Mouse (Mus musculus) bone marrow, adult 2 months (tissue): ENCODE data around the gene Cd5. TPM values are rescaled to one million over a fixed set of nuclear protein-coding genes. Genes with fewer than 3 reads are reported as not detected.

Experiments
- H3K27ac ChIP-seq: fragments of 200-500 bp; 2 replicates; pipeline ENCODE4 v1.5.1; 2012; ENCODE audit warnings: low read depth, mild to moderate bottlenecking, control low read depth, inconsistent platforms, low read length; ENCODE audit not compliant: control insufficient read depth, poor library complexity, insufficient read depth
- H3K4me1 ChIP-seq: fragments of 200-500 bp; 2 replicates; pipeline ENCODE4 v1.6.1; 2011; ENCODE audit warnings: low read length; ENCODE audit not compliant: control insufficient read depth, insufficient read depth
- H3K4me3 ChIP-seq: fragments of 200-500 bp; replicated peaks from 2 replicates; pipeline ENCODE3; 2011; ENCODE audit warnings: mild to moderate bottlenecking, low read depth, low read length, control low read depth; ENCODE audit not compliant: control insufficient read depth
- CTCF ChIP-seq: fragments of 200-500 bp; IDR thresholded peaks from 2 replicates; pipeline ENCODE4 v1.5.1; 2011; ENCODE audit warnings: low read length, control low read depth; ENCODE audit not compliant: control insufficient read depth, insufficient read depth
- POLR2A ChIP-seq: fragments of 200-500 bp; IDR thresholded peaks from 2 replicates; pipeline ENCODE4 v1.6.1; 2011; ENCODE audit warnings: low read depth, mild to moderate bottlenecking, control low read depth, low read length, borderline replicate concordance; ENCODE audit not compliant: control insufficient read depth
- WGBS: fragments of 180-500 bp; shearing (Covaris S2); methylation state at CpG from one replicate; pipeline ENCODE4 v1.1.7; 2018; 5-methylcytosine and 5-hydroxymethylcytosine counted together
- polyA plus RNA-seq: library from polyadenylated mRNA; stranded (reverse); fragments of >200 nt; gene quantifications from 2 replicates; pipeline ENCODE4 v1.2.4, GENCODE M21; 2011; ENCODE audit warnings: low replicate concordance; ENCODE audit not compliant: missing spikeins, insufficient read depth, insufficient read length

Gene Cd5
- polyA plus RNA-seq, 1 experiment: 2.2 TPM

DNA sequence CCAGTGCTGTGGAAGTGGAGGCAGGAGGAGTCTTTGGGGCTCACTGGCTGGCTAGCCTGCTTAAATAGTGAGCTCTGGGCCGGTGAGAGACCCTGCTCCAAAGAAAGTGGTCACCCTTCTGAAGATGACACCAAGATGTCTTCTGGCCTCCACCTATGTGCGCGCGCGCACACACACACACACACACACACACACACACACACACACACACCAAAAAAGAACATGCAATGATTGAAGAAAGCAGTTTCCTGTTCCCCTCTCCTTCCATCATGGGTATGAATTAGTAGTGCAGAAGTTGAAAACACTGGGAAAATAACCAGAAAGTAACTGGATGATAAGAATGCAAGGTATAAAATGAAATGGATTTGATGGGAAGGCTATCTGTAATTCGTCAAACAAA lies 35.3 kb upstream of the Cd5 start:
- WGBS: 90% methylated on average over 6 of the region's 6 CpGs
- no peaks in the 10 kb centered on the region for H3K4me1 ChIP-seq
- TF ChIP-seq CTCF: no peak
- TF ChIP-seq POLR2A: no peak
- no peak overlapping the region for H3K27ac ChIP-seq
- H3K4me3 ChIP-seq: no peak overlapping the region

DNA sequence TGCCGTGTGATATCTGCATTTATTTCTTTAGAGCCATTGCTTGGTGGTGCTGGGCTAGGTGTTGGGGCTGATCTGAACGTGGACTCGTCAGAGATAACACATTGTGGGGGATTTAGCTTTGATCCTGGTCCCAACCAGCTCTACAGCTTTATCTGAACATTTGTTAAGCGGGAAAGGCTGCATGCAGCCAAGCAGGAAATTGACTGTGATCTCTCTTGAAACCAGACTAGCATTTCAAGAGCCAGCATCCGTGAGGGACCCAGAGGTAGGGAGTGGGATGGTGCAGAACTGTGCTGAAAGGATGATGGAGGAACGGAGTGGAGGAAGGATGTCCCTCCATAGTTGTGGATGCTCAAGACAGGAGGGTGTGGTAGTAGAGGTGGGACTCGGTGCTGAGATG lies 34.6 kb upstream of the Cd5 start:
- 70% methylated on average over 7 of the region's 7 CpGs for WGBS
- Histone ChIP-seq H3K4me3 (no peak overlapping the region), H3K27ac (no peak overlapping the region)

DNA sequence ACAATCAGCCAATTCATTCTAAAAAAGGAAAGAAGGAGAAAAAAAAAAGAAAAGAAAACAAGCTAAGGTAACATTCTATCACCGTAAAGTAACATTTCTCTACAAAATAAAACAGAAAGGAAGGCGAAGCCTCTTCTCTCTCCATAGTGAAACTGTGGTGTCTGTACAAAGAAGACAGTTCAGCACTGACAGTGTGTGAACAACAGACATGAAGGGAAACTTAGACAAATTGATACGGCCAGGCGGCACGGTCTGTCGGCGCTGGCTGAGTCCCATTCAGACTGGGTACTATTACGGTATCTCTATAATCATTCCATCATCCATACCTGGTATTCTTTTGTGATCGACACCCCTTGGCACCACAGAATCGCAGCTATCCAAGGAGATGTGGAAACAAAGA lies 34.1 kb upstream of the Cd5 start:
- TF ChIP-seq CTCF (no peak), POLR2A (no peak)
- Histone ChIP-seq H3K4me1 (no peaks in the 10 kb centered on the region), H3K27ac (no peak overlapping the region), H3K4me3 (no peak overlapping the region)
- WGBS: 87% methylated on average over 10 of the region's 10 CpGs

More for the DNA sequence above, 34.6 kb upstream of the Cd5 start:
- H3K4me1 ChIP-seq: no peaks in the 10 kb centered on the region
- TF ChIP-seq CTCF (no peak), POLR2A (no peak)

DNA sequence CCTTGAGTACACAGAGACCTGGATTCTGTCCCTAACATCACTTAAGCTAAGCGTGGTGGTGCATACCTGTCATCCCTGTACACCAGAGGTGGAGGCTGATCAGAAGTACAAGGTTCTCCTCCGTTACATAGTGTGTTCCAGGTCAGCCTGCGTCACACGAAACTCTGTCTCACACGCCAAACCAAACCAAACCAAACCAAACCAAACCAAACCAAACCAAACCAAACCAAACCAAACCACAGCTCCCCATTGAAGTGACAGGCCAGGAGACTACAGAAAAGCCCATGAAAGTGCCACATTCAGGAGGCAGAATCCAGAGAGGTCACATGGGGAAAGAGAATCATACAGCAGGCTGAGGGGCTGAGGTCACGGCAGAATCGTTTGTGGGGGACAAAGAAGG lies 33.2 kb upstream of the Cd5 start:
- WGBS: 72% methylated on average over 7 of the region's 7 CpGs
- Histone ChIP-seq H3K4me1 (no peaks in the 10 kb centered on the region), H3K4me3 (no peak overlapping the region), H3K27ac (no peak overlapping the region)
- TF ChIP-seq CTCF (no peak), POLR2A (no peak)

DNA sequence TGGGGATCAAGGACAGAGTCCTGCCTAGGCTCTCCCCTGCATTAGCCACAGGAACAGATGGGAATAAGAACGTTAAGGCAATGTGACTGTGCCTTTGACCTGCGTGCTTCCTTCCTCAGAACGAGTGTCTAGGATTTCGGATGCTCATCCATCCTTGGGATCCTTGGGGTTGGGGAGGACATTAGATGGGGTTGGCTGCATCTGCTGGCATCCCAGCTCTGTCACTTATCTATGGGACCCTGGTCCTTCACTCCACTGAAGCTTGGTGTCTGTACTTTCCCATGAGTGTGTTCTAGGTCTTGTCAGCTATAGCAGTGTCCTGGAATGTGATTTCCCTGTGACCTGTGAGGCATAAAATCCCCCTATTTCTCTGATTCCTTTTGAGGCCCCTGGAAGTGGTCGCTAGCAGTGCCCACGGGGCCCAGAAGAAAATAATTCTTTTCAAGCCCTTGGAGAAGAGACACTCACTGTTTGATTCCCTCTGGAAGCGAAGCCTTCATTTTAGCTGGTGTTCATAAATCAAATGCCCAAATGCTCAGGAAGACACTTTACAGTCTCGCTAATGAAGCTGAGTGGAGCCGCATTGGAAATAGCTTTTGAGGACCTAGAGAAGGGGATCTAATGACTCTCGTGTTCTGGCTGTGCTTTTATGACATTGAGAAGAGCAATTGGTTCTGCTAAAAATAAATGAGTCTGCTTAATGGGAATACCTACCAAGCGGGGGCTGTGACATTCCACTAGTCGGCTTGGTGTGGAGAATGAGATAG lies 30.8 kb upstream of the Cd5 start:
- H3K27ac ChIP-seq: no peak overlapping the region
- TF ChIP-seq CTCF: no peak
- no peak for TF ChIP-seq POLR2A
- 75% methylated on average over 12 of the region's 12 CpGs for WGBS
- H3K4me1 ChIP-seq: no peaks in the 10 kb centered on the region
- H3K4me3 ChIP-seq: no peak overlapping the region

DNA sequence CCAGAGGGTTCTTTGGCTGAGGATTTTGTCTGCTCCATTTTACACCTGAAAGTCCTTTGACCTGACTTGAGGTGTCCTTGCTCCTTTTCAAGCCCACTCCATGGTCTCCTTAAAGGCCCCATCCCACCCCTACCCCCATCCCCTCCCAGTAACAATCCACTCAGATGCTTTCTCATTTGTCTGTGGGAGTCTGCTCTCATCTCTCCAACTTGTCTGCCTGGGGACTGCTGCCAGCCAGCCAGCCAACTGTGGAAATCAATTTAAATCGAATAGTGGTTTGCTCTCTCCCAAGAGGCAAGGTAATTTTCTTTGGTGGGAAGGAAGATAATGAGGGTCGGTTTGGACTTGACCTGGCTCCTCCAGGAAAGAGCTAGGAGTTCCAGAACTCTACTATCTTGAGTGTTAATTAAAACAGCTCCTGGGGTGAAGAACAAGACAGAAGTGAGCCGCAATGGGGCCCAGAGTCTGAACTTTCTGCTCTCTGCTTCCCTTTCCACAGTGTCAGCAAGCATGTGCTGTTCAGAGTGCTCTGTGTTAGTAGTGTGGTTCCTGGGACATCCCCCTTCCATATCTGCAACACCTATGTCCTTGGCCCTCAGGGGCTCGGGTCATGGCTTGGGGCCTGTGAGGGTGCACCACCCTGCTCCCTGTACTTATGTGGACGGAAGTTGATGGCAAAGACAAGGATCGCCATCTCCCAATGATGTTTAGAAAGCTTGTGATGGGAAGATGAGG lies 30.1 kb upstream of the Cd5 start:
- WGBS: 76% methylated on average over 6 of the region's 6 CpGs

DNA sequence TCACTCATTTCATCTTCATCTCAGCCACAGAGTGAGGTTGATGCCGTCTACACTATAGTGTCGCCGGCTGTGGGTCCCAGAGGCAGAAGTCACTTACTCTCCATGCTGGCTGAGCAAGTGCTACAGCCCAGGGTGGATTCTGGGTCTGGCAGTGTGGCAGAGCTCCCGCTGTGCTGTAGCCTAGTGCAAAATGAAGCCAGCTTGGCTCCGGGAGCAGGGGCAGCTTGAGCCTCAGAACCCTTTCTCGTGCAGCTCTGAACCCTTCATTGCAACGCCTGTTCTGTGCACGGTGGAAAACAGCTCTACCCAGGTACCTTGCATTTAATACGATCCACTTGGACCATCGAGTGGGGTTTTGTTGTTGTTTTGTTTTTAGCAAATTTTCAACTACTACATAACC lies 28.8 kb upstream of the Cd5 start:
- no peak for TF ChIP-seq CTCF
- no peak for TF ChIP-seq POLR2A
- no peaks in the 10 kb centered on the region for H3K4me1 ChIP-seq
- no peak overlapping the region for H3K27ac ChIP-seq
- H3K4me3 ChIP-seq: no peak overlapping the region
- WGBS: 86% methylated on average over 10 of the region's 10 CpGs

More for the DNA sequence above, 30.1 kb upstream of the Cd5 start:
- H3K27ac ChIP-seq: no peak overlapping the region
- H3K4me1 ChIP-seq: no peaks in the 10 kb centered on the region
- no peak overlapping the region for H3K4me3 ChIP-seq
- TF ChIP-seq CTCF (no peak), POLR2A (no peak)

DNA sequence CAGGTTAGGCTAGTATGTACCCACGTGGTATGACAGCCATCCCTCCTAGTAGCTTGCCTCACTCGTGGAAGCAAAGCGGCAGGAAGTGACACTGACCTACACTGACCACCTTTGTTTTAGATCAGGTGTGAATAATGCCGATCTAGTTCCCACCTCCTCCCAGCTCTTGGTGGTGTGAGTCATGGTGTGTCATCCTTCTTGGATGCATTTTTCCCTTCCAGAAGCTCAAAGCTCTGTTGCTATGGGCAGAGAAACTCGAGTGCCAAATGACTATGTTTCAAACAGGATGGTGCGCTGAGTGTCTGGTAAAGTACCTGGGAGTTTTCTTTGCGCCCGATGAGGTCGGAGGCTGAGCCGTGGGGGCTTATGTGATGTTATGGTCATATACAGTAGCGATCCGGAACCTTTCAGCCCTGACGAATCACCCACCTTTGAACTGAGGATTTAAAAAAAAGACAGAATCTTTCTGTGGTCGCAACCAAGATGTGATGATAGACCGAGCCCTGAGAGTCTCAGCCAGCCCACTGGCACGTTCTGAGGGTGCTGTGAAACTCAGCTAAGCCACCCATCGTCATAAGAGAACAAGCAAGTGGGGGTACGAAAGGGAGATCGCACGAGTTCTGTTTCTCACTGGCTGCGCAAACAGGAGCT lies 24.7 kb upstream of the Cd5 start:
- Histone ChIP-seq H3K4me1 (no peaks in the 10 kb centered on the region), H3K27ac (no peak overlapping the region), H3K4me3 (no peak overlapping the region)
- WGBS: 76% methylated on average over 21 of the region's 21 CpGs
- TF ChIP-seq CTCF: no peak
- no peak for TF ChIP-seq POLR2A
